Mouse (Mus musculus) kidney, embryonic 15.5 days (tissue): ENCODE results near the gene Spns2. TPM values are rescaled to one million over a fixed set of nuclear protein-coding genes. Genes with fewer than 3 reads are reported as not detected.

Experiments used
- ATAC-seq: fragments of 200-750 bp; cut with Nextera tagmentation; replicated peaks from 2 replicates; pipeline ENCODE4 v1.8.0; 2017; ENCODE audit warnings: moderate TSS enrichment; ENCODE audit not compliant: low FRiP score
- H3K27ac ChIP-seq: fragments of 300-500 bp; sonication (generic); 2 replicates; pipeline ENCODE4 v1.5.1; 2015; ENCODE audit warnings: mild to moderate bottlenecking, inconsistent platforms
- H3K27me3 ChIP-seq: fragments of 300-500 bp; sonication (generic); 2 replicates; pipeline ENCODE4 v1.6.1; 2015; ENCODE audit warnings: inconsistent platforms
- H3K36me3 ChIP-seq: fragments of 300-500 bp; sonication (generic); 2 replicates; pipeline ENCODE4 v1.6.1; 2015; ENCODE audit warnings: inconsistent platforms
- H3K4me1 ChIP-seq: fragments of 300-500 bp; sonication (generic); 2 replicates; pipeline ENCODE4 v1.6.1; 2015; ENCODE audit warnings: inconsistent platforms
- H3K4me2 ChIP-seq: fragments of 300-500 bp; sonication (generic); 2 replicates; pipeline ENCODE4 v1.6.1; 2015; ENCODE audit warnings: moderate library complexity, mild to moderate bottlenecking, inconsistent platforms
- H3K4me3 ChIP-seq: fragments of 300-500 bp; sonication (generic); replicated peaks from 2 replicates; pipeline ENCODE4 v1.5.1; 2015; ENCODE audit warnings: mild to moderate bottlenecking, inconsistent platforms
- H3K9ac ChIP-seq: fragments of 300-500 bp; sonication (generic); 2 replicates; pipeline ENCODE4 v1.6.1; 2015; ENCODE audit warnings: mild to moderate bottlenecking, inconsistent platforms
- H3K9me3 ChIP-seq: fragments of 300-500 bp; sonication (generic); replicated peaks from 2 replicates; pipeline ENCODE4 v1.6.1; 2016; ENCODE audit warnings: inconsistent platforms
- WGBS: fragments of 180-500 bp; shearing (Covaris S2); methylation state at CpG from one replicate; pipeline ENCODE4 v1.1.7; 2015; ENCODE audit warnings: mixed read lengths; 5-methylcytosine and 5-hydroxymethylcytosine counted together
- polyA plus RNA-seq: library from polyadenylated mRNA; unstranded; fragments of >200 nt; fragmentation: Nextera tagmentation; extraction: Ambion mirVana; gene quantifications from 2 replicates; pipeline ENCODE4 v1.2.1, GENCODE M21; 2015

Spns2 gene
- polyA plus RNA-seq, 1 experiment from 2014 or later: 2.9 TPM

DNA sequence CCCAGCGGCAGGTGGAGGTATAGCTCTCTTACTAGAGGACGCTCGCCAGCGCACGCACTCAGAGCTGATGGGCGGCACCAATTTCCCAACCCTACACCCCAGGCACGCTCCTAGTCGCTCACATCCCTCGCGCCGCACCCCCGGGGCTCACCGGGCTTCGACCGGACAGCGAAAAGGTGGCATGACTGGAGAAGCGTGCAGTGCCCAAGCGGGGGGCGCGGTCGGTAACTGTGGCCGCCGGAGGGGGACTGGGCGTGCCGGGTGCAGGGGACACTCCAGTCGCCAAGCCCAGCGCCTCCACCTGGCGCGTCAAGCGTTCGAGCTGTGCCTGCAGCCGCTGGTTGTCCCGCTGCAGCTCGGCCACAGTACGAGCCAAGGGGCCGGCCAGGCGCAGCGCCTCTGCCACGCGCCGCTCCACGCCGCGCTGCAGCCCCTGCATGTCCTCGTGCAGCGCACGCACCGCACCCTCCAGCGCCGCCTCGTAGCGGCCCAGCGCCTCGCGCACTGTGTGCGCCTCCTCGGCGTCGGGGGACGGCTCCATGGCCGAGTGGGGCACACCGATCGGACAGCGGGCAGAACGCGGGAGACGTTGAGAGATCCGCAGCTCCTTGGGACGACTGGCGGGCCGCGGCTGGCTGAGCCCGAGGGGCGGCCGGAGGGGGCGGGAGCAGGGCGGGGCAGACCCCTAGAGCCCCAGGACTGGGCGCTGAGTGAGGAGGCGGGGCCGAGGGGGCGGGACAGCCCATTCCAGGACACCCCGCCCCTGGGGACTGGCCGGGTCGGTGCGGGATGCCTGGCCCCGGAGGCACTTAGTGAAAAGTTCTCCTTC lies 78.4 kb downstream of the Spns2 start, which contains the start of gene Smtnl2:
Smtnl2 (minus strand) TSS at position 621 of the 829 bp plus-strand sequence.
- ATAC-seq: peak; percentile 93
- Histone ChIP-seq H3K4me1 (peaks cover 90% of the 10 kb centered on the region), H3K4me2 (peak within 1 kb of the TSS; percentile 97), H3K4me3 (peak within 1 kb of the TSS; percentile 88), H3K9ac (peak within 1 kb of the TSS; percentile 89), H3K36me3 (no peaks in the 10 kb centered on the region), H3K9me3 (no peaks in the 10 kb centered on the region), H3K27me3 (peaks cover 3% of the 10 kb centered on the region; the same call in 1 of the 2 replicates), H3K27ac (peak within 1 kb of the TSS; percentile 97)
- under 1% methylated on average over 85 of the region's 86 CpGs for WGBS

DNA sequence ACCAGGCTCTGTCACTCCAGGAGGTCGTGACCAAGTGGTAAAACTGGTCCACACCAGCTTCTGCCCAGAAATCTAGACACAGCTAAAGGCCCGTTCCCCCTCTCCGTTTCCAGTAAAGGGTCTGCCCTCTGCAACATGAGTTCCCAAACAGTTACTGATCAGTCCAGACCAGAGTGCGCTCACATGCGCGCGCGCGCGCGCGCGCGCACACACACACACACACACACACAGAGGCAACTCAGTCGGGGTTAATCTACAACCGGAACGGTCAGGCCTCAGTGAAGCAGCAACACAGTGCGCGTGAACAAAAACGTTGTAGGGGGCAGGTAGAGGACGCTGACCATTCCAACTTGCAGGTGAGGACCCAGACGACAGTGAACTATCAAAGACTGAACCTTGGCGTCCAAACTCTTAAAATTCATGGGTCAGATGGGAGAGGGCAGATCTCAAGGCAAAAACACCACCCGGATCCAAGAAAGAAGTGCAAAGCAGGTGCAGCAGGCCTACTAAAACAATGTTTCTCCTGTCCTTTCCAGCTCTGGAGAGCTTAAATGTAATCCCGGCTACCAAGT lies 79.1 kb downstream of the Spns2 start:
- Histone ChIP-seq H3K4me1 (peaks cover 97% of the 10 kb centered on the region), H3K9ac (peak overlapping the region; percentile 89), H3K27ac (peak overlapping the region; percentile 97), H3K4me3 (peak overlapping the region; percentile 88), H3K27me3 (peaks cover 3% of the 10 kb centered on the region; the same call in 1 of the 2 replicates), H3K36me3 (no peaks in the 10 kb centered on the region), H3K9me3 (no peaks in the 10 kb centered on the region), H3K4me2 (peak overlapping the region; percentile 97)
- WGBS: 1% methylated on average over 25 of the region's 25 CpGs
- peak; percentile 57 for ATAC-seq

DNA sequence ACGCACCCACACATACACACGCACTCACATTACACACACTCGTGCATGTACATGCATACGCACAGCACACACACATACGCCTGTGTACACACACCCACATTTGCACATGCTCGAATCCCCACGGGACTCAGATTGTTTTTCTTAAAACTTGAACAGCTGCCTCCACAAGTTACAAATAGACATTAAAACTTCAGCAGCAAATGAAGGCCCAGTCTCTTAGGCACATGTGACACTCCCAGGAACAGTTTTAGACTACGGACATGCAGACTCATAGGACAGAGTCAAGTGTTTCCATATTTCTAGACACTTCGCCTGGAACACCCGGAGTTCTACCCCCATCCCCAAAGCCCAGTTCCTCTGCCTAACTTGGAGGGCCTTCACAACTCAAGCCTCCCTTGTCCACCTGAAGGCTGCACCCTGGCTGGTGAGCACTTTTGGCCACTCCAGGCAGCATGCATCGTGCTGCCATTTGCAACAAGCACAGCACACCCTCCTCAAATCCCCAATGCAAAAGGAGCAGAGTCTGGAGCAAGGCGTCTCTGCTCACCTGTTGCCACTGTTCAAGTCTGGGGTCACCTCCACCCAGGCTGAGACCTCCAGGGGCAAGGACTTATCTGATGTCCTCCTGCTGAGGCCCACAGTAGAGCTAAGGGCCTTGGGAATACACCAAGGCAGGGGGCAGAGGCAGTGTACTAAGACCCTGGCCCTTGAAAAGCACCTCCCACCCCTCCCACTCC lies 79.9 kb downstream of the Spns2 start:
- Histone ChIP-seq H3K4me3 (peak overlapping the region; percentile 88), H3K9me3 (no peaks in the 10 kb centered on the region), H3K36me3 (no peaks in the 10 kb centered on the region), H3K27ac (peak overlapping the region; percentile 97), H3K4me2 (peak overlapping the region; percentile 97), H3K4me1 (peaks cover 97% of the 10 kb centered on the region), H3K9ac (peak overlapping the region; percentile 52; the same call in 1 of the 2 replicates), H3K27me3 (0 out of 2 replicates have a peak, but pooled peaks cover 3% of the 10 kb centered on the region)
- WGBS: 49% methylated on average over 12 of the region's 12 CpGs
- no peak for ATAC-seq

DNA sequence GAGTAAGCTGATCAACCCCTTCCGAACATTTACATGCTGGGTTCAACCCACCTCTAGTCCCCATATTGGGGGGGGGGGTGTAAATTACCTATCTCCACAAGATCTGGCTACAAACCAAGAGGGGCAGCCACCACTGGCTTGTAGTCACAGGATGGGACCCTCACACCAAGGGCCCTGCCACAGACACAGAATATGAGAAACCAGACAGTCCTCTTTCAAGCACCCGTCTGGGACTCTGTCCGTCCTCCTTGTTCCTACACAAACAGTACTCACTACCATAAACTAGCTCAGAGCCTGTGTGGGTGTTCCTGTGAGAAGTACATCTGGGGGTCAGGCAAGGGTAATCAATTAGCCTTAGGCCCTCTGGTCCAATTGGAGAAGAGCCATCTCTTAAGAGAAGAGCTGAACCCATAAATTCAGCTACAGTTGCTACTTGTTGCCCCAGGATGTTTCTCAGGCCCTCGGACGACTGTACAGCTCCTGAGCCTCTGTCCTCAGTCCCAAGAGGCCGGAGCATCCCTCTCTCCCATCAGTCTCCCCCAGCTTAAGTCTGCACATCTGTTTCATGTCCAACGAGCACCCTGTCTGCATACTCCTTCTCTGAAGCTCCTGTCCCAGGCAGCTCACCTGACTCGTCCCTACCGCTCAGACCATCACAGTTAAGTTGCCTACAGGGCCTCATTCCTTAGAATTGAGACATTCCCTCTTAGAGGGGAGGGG lies 81.1 kb downstream of the Spns2 start:
- peak overlapping the region; percentile 97 for H3K4me2 ChIP-seq
- H3K4me3 ChIP-seq: peak overlapping the region; percentile 88
- H3K27me3 ChIP-seq: 0 out of 2 replicates have a peak, but pooled peaks cover 3% of the 10 kb centered on the region
- peaks cover 97% of the 10 kb centered on the region for H3K4me1 ChIP-seq
- no peaks in the 10 kb centered on the region for H3K9me3 ChIP-seq
- ATAC-seq: no peak
- peak overlapping the region; percentile 52 for H3K9ac ChIP-seq
- WGBS: 27% methylated on average over 9 of the region's 9 CpGs
- H3K36me3 ChIP-seq: peaks cover 3% of the 10 kb centered on the region
- H3K27ac ChIP-seq: peak overlapping the region; percentile 97

DNA sequence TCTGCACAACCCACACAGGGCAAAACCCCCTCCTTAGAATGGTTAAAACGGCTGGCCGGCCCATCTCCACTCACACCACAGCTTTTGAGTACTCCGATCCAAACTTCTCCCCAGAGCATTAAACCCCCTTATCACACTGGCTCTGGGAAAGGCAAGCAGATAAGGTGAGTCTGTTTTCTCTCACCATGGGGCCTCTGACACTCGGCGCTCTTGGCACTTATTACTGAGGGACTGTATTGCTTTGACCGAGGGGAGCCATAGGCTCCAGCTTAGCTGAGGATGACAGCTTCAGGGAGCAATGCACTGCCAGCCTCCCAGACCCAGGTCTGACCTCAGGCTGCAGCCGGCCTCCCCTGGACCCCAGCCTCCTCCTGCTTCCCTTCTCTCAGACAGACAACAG lies 82.1 kb downstream of the Spns2 start:
- Histone ChIP-seq H3K4me3 (peak overlapping the region; percentile 88), H3K27me3 (0 out of 2 replicates have a peak, but pooled peaks cover 3% of the 10 kb centered on the region), H3K9ac (no peak overlapping the region), H3K27ac (peak overlapping the region; percentile 52; the same call in 1 of the 2 replicates), H3K4me1 (peaks cover 97% of the 10 kb centered on the region), H3K9me3 (no peaks in the 10 kb centered on the region), H3K4me2 (peak overlapping the region; percentile 97), H3K36me3 (peaks cover 6% of the 10 kb centered on the region)
- 18% methylated on average over 7 of the region's 7 CpGs for WGBS
- no peak for ATAC-seq

DNA sequence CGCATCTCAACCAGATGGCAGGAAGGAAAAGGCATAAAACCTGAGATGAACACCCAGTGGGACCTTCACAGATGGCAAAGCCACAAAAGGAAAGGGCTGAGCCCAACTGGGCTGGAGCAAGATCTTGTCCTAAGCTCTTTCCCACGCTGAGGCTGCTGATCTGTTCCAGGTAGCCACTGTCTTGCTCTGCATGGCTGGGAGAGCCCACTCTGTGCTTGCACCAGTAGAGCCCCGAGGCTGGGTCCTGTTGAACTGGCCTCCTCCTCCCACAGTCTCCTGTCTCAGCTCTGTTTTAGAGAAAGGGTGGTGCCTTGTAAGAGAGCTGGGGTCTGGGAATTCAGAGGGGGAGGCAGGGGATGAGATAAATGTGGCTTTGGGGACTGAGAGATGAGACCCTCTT lies 82.6 kb downstream of the Spns2 start:
- H3K4me1 ChIP-seq: peaks cover 97% of the 10 kb centered on the region
- H3K4me3 ChIP-seq: peak overlapping the region; percentile 88; the same call in 1 of the 2 replicates
- 30% methylated on average over 3 of the region's 3 CpGs for whole genome bisulfite sequencing
- no peaks in the 10 kb centered on the region for H3K9me3 ChIP-seq
- H3K27me3 ChIP-seq: 0 out of 2 replicates have a peak, but pooled peaks cover 3% of the 10 kb centered on the region
- ATAC-seq: no peak
- peaks cover 6% of the 10 kb centered on the region for H3K36me3 ChIP-seq
- peak overlapping the region; percentile 97 for H3K4me2 ChIP-seq
- peak overlapping the region; percentile 52 for H3K27ac ChIP-seq
- H3K9ac ChIP-seq: no peak overlapping the region

DNA sequence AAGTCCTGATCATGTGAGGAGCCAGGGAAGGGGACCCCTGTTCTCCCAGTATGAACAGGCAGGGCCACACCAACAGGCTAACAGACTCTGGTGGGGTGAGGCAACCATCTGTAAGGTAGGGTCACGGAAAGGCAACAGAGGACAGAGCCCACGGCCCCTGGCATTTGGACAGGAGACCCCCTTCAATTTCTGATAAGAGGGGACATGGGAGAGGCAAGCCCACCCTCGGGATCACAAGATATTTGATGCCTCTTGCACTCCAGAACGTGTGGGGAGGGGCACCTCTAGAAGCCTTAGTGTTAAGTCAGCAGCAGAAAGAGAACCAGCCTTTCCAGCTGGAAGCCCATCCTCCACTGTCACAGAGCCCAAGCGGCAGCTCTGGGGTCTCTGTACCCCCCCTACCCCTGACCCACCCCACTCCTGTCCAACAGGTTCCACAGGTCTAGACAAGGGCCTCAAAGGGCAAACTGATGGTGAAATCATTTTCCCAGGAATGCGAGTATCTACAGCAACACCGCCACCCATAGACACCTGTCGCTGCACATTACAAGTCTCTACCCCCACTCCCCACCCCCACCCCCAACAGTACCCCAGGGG lies 83.5 kb downstream of the Spns2 start:
- Histone ChIP-seq H3K36me3 (peaks cover 6% of the 10 kb centered on the region), H3K9ac (0 out of 2 replicates have a peak overlapping the region, but pooled peaks have one; percentile 14), H3K4me1 (peaks cover 98% of the 10 kb centered on the region), H3K27ac (peak overlapping the region; percentile 52), H3K27me3 (0 out of 2 replicates have a peak, but pooled peaks cover 3% of the 10 kb centered on the region), H3K4me3 (peak overlapping the region; percentile 3; the same call in 1 of the 2 replicates), H3K9me3 (no peaks in the 10 kb centered on the region), H3K4me2 (peak overlapping the region; percentile 97)
- no peak for ATAC-seq
- 53% methylated on average over 8 of the region's 8 CpGs for WGBS

DNA sequence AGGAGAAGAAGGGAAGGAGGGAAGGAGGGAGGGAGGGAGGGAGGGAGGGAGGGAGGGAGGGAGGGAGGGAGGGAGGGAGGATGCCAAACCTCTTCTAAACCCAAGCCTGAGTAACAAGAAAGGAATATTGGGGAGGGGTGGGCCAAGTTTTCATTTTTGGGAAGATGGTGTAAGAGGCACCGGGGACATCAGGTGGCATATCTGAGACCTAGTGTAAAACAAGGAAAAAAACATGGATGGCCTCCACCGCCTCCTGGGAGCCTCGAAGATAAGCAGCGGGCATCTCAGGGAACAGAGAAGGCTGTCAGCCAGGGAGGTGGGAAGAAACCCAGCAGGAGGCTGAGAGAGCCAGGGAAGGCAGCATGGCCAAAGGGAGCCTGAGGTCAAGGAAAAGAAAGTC lies 84.2 kb downstream of the Spns2 start:
- peak overlapping the region; percentile 52 for H3K27ac ChIP-seq
- no peak for ATAC-seq
- WGBS: 71% methylated on average over 4 of the region's 4 CpGs

DNA sequence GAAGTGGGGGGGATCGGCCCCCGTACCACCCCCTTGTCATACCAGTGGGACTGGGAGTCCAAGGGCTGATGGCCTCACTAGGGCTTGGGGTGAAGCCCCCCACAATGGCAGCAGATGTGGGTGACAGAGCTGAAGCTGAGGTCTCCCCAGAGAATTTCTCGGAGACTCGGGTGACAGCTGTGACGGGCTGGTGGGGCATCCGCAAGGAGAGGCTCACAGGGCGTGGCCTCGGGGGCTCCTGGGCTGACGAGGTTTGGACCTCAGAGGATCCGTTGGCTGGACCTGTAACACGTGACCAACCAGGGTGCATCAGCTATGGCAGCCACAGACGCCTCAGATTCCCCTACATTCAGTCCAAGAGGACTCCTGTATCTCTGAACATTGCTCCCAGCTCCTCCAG lies 86.7 kb downstream of the Spns2 start:
- Histone ChIP-seq H3K4me1 (peaks cover 88% of the 10 kb centered on the region), H3K9me3 (no peaks in the 10 kb centered on the region), H3K9ac (no peak overlapping the region), H3K4me2 (no peak overlapping the region), H3K27me3 (no peaks in the 10 kb centered on the region), H3K27ac (peak overlapping the region; percentile 94), H3K4me3 (no peak overlapping the region), H3K36me3 (peaks cover 31% of the 10 kb centered on the region)
- ATAC-seq: no peak
- WGBS: 83% methylated on average over 12 of the region's 12 CpGs

More for the DNA sequence above, 84.2 kb downstream of the Spns2 start:
- peak overlapping the region; percentile 97 for H3K4me2 ChIP-seq
- 0 out of 2 replicates have a peak, but pooled peaks cover 3% of the 10 kb centered on the region for H3K27me3 ChIP-seq
- peaks cover 10% of the 10 kb centered on the region for H3K36me3 ChIP-seq
- peaks cover 98% of the 10 kb centered on the region for H3K4me1 ChIP-seq
- H3K9ac ChIP-seq: 0 out of 2 replicates have a peak overlapping the region, but pooled peaks have one; percentile 4
- 0 out of 2 replicates have a peak overlapping the region, but pooled peaks have one; percentile 3 for H3K4me3 ChIP-seq
- H3K9me3 ChIP-seq: no peaks in the 10 kb centered on the region

DNA sequence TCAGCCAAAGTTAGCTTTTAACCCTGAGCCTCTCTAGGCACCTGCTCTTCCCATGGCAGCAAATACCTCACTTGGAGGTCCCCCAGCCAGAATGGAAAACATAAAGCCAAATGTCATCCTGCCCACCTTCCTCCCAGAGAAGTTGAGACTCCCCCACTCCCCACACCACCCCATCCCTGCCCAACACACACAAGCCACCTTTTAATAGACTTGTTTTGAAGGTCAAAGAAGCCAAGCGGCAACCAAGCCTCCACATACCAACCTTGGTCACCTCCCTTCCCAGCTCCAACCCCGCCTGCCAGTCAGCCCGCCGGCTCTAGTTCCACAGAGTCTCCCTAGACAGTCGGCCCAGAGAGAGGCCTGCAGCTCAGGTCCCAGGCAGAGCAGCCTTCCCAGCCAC lies 87.7 kb downstream of the Spns2 start:
- WGBS: 20% methylated on average over 5 of the region's 5 CpGs
- no peak overlapping the region for H3K4me3 ChIP-seq
- peaks cover 87% of the 10 kb centered on the region for H3K4me1 ChIP-seq
- H3K4me2 ChIP-seq: peak overlapping the region; percentile 41
- ATAC-seq: peak; percentile 72
- peaks cover 40% of the 10 kb centered on the region for H3K36me3 ChIP-seq
- peak overlapping the region; percentile 94 for H3K27ac ChIP-seq
- no peak overlapping the region for H3K9ac ChIP-seq
- no peaks in the 10 kb centered on the region for H3K9me3 ChIP-seq
- H3K27me3 ChIP-seq: no peaks in the 10 kb centered on the region
